Mouse (Mus musculus): ENCODE measurements around the gene Scfd2. TPM values are rescaled to one million over a fixed set of nuclear protein-coding genes. Genes with fewer than 3 reads are reported as not detected.

Gene Scfd2
- polyA plus RNA-seq, 1 experiment from 2014 or later = 14.6 TPM

GRCm38 (mm10) chr5:74314501-74314900 lies 217.1 kb downstream of the Scfd2 start:
- H3K27ac ChIP-seq (replicated peaks) = no peak overlapping the region
- no peaks in the 10 kb centered on the region for H3K9me3 ChIP-seq (replicated peaks)
- WGBS = 58% methylated on average over 6 of the region's 6 CpGs
- no peaks in the 10 kb centered on the region for H3K36me3 ChIP-seq
- H3K4me1 ChIP-seq = peaks cover 48% of the 10 kb centered on the region
- no peak for DNase-seq (ENCODE audit: low spot score)
- H3K4me3 ChIP-seq = no peak overlapping the region
- H3K27me3 ChIP-seq (ENCODE audit: low read depth, poor library complexity, severe bottlenecking) = peaks cover 22% of the 10 kb centered on the region

GRCm38 (mm10) chr5:74313542-74313941 lies 218.0 kb downstream of the Scfd2 start:
- Histone ChIP-seq H3K27ac (replicated peaks) (no peak overlapping the region), H3K4me1 (peaks cover 48% of the 10 kb centered on the region), H3K4me3 (no peak overlapping the region), H3K36me3 (no peaks in the 10 kb centered on the region), H3K27me3 (ENCODE audit: low read depth, poor library complexity, severe bottlenecking) (peaks cover 22% of the 10 kb centered on the region), H3K9me3 (replicated peaks) (no peaks in the 10 kb centered on the region)
- no peak for DNase-seq (ENCODE audit: low spot score)
- WGBS = 91% methylated on average over 7 of the region's 7 CpGs

GRCm38 (mm10) chr5:74311865-74312264 lies 219.7 kb downstream of the Scfd2 start:
- H3K27ac ChIP-seq (replicated peaks) = no peak overlapping the region
- peaks cover 48% of the 10 kb centered on the region for H3K4me1 ChIP-seq
- H3K36me3 ChIP-seq = no peaks in the 10 kb centered on the region
- H3K4me3 ChIP-seq = no peak overlapping the region
- peak; percentile 52 for DNase-seq (ENCODE audit: low spot score)
- H3K27me3 ChIP-seq (ENCODE audit: low read depth, poor library complexity, severe bottlenecking) = peaks cover 22% of the 10 kb centered on the region
- WGBS = 33% methylated on average over 6 of the region's 6 CpGs
- no peaks in the 10 kb centered on the region for H3K9me3 ChIP-seq (replicated peaks)

- peaks cover 22% of the 10 kb centered on the region for H3K27me3 ChIP-seq (ENCODE audit: low read depth, poor library complexity, severe bottlenecking)
- peaks cover 46% of the 10 kb centered on the region for H3K4me1 ChIP-seq
- WGBS = 34% methylated on average over 6 of the region's 6 CpGs
- H3K9me3 ChIP-seq (replicated peaks) = no peaks in the 10 kb centered on the region
- no peak overlapping the region for H3K27ac ChIP-seq (replicated peaks)
- peak; percentile 63 for DNase-seq (ENCODE audit: low spot score)
- H3K4me3 ChIP-seq = no peak overlapping the region
- H3K36me3 ChIP-seq = no peaks in the 10 kb centered on the region
These were observed 220.2 kb downstream of the Scfd2 start for GRCm38 (mm10) chr5:74311200-74311825.

- 86% methylated on average over 5 of the region's 5 CpGs for WGBS
- H3K4me3 ChIP-seq = no peak overlapping the region
- H3K27me3 ChIP-seq (ENCODE audit: low read depth, poor library complexity, severe bottlenecking) = peaks cover 22% of the 10 kb centered on the region
- H3K36me3 ChIP-seq = no peaks in the 10 kb centered on the region
- no peak for DNase-seq (ENCODE audit: low spot score)
- no peaks in the 10 kb centered on the region for H3K9me3 ChIP-seq (replicated peaks)
- peaks cover 36% of the 10 kb centered on the region for H3K4me1 ChIP-seq
- H3K27ac ChIP-seq (replicated peaks) = no peak overlapping the region
These were observed 221.5 kb downstream of the Scfd2 start for GRCm38 (mm10) chr5:74310101-74310500.

GRCm38 (mm10) chr5:74307242-74307641 lies 224.3 kb downstream of the Scfd2 start:
- DNase-seq (ENCODE audit: low spot score) = no peak
- Histone ChIP-seq H3K9me3 (replicated peaks) (no peaks in the 10 kb centered on the region), H3K27ac (replicated peaks) (no peak overlapping the region), H3K27me3 (ENCODE audit: low read depth, poor library complexity, severe bottlenecking) (no peaks in the 10 kb centered on the region), H3K4me1 (peaks cover 12% of the 10 kb centered on the region), H3K4me3 (no peak overlapping the region), H3K36me3 (no peaks in the 10 kb centered on the region)
- WGBS = 89% methylated on average over 5 of the region's 5 CpGs

- Histone ChIP-seq H3K4me3 (no peak overlapping the region), H3K27ac (replicated peaks) (no peak overlapping the region), H3K27me3 (ENCODE audit: low read depth, poor library complexity, severe bottlenecking) (no peaks in the 10 kb centered on the region), H3K36me3 (no peaks in the 10 kb centered on the region), H3K4me1 (peaks cover 4% of the 10 kb centered on the region; the same call in 1 of the 2 replicates), H3K9me3 (replicated peaks) (no peaks in the 10 kb centered on the region)
- no peak for DNase-seq (ENCODE audit: low spot score)
- 81% methylated on average over 4 of the region's 4 CpGs for WGBS
These were observed 225.9 kb downstream of the Scfd2 start for GRCm38 (mm10) chr5:74305533-74306189.

- H3K4me1 ChIP-seq = peaks cover 12% of the 10 kb centered on the region
- no peaks in the 10 kb centered on the region for H3K27me3 ChIP-seq (ENCODE audit: low read depth, poor library complexity, severe bottlenecking)
- no peaks in the 10 kb centered on the region for H3K9me3 ChIP-seq (replicated peaks)
- no peaks in the 10 kb centered on the region for H3K36me3 ChIP-seq
- WGBS = 83% methylated on average over 4 of the region's 4 CpGs
- no peak for DNase-seq (ENCODE audit: low spot score)
- no peak overlapping the region for H3K4me3 ChIP-seq
- no peak overlapping the region for H3K27ac ChIP-seq (replicated peaks)
These were observed 226.8 kb downstream of the Scfd2 start for GRCm38 (mm10) chr5:74304767-74305166.

GRCm38 (mm10) chr5:74302331-74302730 lies 229.2 kb downstream of the Scfd2 start:
- 87% methylated on average over 3 of the region's 3 CpGs for WGBS
- no peak overlapping the region for H3K27ac ChIP-seq (replicated peaks)
- no peak for DNase-seq (ENCODE audit: low spot score)
- no peaks in the 10 kb centered on the region for H3K9me3 ChIP-seq (replicated peaks)
- no peaks in the 10 kb centered on the region for H3K36me3 ChIP-seq
- H3K4me1 ChIP-seq = peaks cover 15% of the 10 kb centered on the region
- no peak overlapping the region for H3K4me3 ChIP-seq
- H3K27me3 ChIP-seq (ENCODE audit: low read depth, poor library complexity, severe bottlenecking) = no peaks in the 10 kb centered on the region

- no peak overlapping the region for H3K27ac ChIP-seq (replicated peaks)
- no peak for DNase-seq (ENCODE audit: low spot score)
- H3K4me1 ChIP-seq = peaks cover 15% of the 10 kb centered on the region
- H3K9me3 ChIP-seq (replicated peaks) = no peaks in the 10 kb centered on the region
- H3K36me3 ChIP-seq = no peaks in the 10 kb centered on the region
- WGBS = 94% methylated on average over 2 of the region's 2 CpGs
- no peaks in the 10 kb centered on the region for H3K27me3 ChIP-seq (ENCODE audit: low read depth, poor library complexity, severe bottlenecking)
- H3K4me3 ChIP-seq = no peak overlapping the region
These were observed 230.1 kb downstream of the Scfd2 start for GRCm38 (mm10) chr5:74301443-74301842.

GRCm38 (mm10) chr5:74300931-74301330 lies 230.6 kb downstream of the Scfd2 start:
- Histone ChIP-seq H3K27me3 (ENCODE audit: low read depth, poor library complexity, severe bottlenecking) (no peaks in the 10 kb centered on the region), H3K9me3 (replicated peaks) (no peaks in the 10 kb centered on the region), H3K4me1 (peaks cover 20% of the 10 kb centered on the region), H3K4me3 (no peak overlapping the region), H3K36me3 (no peaks in the 10 kb centered on the region), H3K27ac (replicated peaks) (no peak overlapping the region)
- 73% methylated on average over 5 of the region's 5 CpGs for WGBS
- DNase-seq (ENCODE audit: low spot score) = no peak

- WGBS = 65% methylated on average over 4 of the region's 4 CpGs
- Histone ChIP-seq H3K36me3 (no peaks in the 10 kb centered on the region), H3K9me3 (replicated peaks) (no peaks in the 10 kb centered on the region), H3K4me3 (no peak overlapping the region), H3K27ac (replicated peaks) (no peak overlapping the region), H3K4me1 (peaks cover 21% of the 10 kb centered on the region), H3K27me3 (ENCODE audit: low read depth, poor library complexity, severe bottlenecking) (no peaks in the 10 kb centered on the region)
- DNase-seq (ENCODE audit: low spot score) = no peak
These were observed 231.4 kb downstream of the Scfd2 start for GRCm38 (mm10) chr5:74300140-74300539.

GRCm38 (mm10) chr5:74297113-74297512 lies 234.4 kb downstream of the Scfd2 start:
- WGBS = 85% methylated on average over 5 of the region's 5 CpGs
- no peak for DNase-seq (ENCODE audit: low spot score)
- Histone ChIP-seq H3K4me1 (peaks cover 21% of the 10 kb centered on the region), H3K27me3 (ENCODE audit: low read depth, poor library complexity, severe bottlenecking) (no peaks in the 10 kb centered on the region), H3K4me3 (no peak overlapping the region), H3K9me3 (replicated peaks) (no peaks in the 10 kb centered on the region), H3K27ac (replicated peaks) (no peak overlapping the region), H3K36me3 (no peaks in the 10 kb centered on the region)

Data from midbrain, embryonic 10.5 days (tissue).